Mouse (Mus musculus) spleen, adult 2 months (tissue): ENCODE data around the gene Olfml2b. TPM values are rescaled to one million over a fixed set of nuclear protein-coding genes. Genes with fewer than 3 reads are reported as not detected.

Experiments used
- DNase-seq, 2 experiments: peaks; one replicate each; pipeline versions ENCODE4 v3.0.0 to v3.0.0-alpha.2; 2012 to 2021; ENCODE audit warnings: low spot score in 2 of 2, low read depth in 1 of 2
- H3K27ac ChIP-seq: fragments of 200-500 bp; 2 replicates; pipeline ENCODE4 v1.5.1; 2012; ENCODE audit warnings: low read length, inconsistent platforms; ENCODE audit not compliant: insufficient read depth
- H3K27me3 ChIP-seq: fragments of 200-500 bp; 2 replicates; pipeline ENCODE4 v1.6.1; 2012; ENCODE audit warnings: mild to moderate bottlenecking, moderate library complexity, low read length, inconsistent platforms; ENCODE audit not compliant: control insufficient read depth, insufficient read depth
- H3K36me3 ChIP-seq: fragments of 200-500 bp; 2 replicates; pipeline ENCODE4 v1.6.1; 2012; ENCODE audit warnings: mild to moderate bottlenecking, low read length, inconsistent platforms; ENCODE audit not compliant: control insufficient read depth, insufficient read depth
- H3K4me1 ChIP-seq: fragments of 200-500 bp; 2 replicates; pipeline ENCODE4 v1.6.1; 2011; ENCODE audit warnings: inconsistent platforms; ENCODE audit not compliant: control insufficient read depth, insufficient read depth, insufficient read length
- H3K4me3 ChIP-seq: fragments of 200-500 bp; 2 replicates; pipeline ENCODE4 v1.5.1; 2011; ENCODE audit warnings: mild to moderate bottlenecking, inconsistent platforms; ENCODE audit not compliant: insufficient read depth, insufficient read length; ENCODE audit errors: extremely low read depth
- CTCF ChIP-seq: fragments of 200-500 bp; IDR thresholded peaks from 2 replicates; pipeline ENCODE4 v1.5.1; 2011; ENCODE audit warnings: mild to moderate bottlenecking, inconsistent platforms; ENCODE audit not compliant: insufficient read depth, insufficient read length, insufficient replicate concordance; ENCODE audit errors: extremely low read depth
- POLR2A ChIP-seq: fragments of 200-500 bp; IDR thresholded peaks from 2 replicates; pipeline ENCODE4 v1.6.1; 2011; ENCODE audit warnings: low read depth, low read length, inconsistent platforms
- WGBS: fragments of 180-500 bp; shearing (Covaris S2); methylation state at CpG from one replicate; pipeline ENCODE4 v1.1.7; 2018; 5-methylcytosine and 5-hydroxymethylcytosine counted together
- polyA plus RNA-seq: library from polyadenylated mRNA; depleted of rRNA; stranded (reverse); fragments of >200 nt; gene quantifications from 2 replicates; pipeline ENCODE4 v1.2.3, GENCODE M21; 2012; rRNA removed

Olfml2b gene
- polyA plus RNA-seq, 1 experiment, result 4.0 TPM

DNA sequence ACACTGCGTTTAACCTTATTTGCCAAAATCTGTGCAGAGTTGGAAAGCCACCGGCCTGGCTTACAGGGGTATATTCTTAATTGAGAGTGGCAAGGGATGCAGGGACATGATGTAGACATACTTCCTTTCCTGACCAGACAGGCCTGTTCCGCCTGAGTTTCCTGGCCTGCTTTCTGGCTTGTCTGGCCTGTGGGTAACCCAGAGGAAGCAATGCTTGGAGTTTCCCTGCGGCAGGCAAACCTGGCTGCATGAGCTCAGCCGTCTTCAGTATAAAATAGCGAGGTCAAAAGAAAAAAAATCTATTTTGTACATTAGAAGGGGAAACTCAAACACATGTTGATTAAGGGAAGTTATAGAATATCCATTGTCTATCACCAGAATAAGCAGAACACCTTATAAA lies 84.2 kb downstream of the Olfml2b start:
- H3K4me3 ChIP-seq, result no peak overlapping the region
- WGBS, result 81% methylated on average over 6 of the region's 6 CpGs
- peaks cover 4% of the 10 kb centered on the region for H3K4me1 ChIP-seq
- H3K27ac ChIP-seq, result no peak overlapping the region
- 0 out of 2 replicates have a peak, but pooled peaks cover under 1% of the 10 kb centered on the region for H3K36me3 ChIP-seq
- no peaks in the 10 kb centered on the region for H3K27me3 ChIP-seq
- TF ChIP-seq POLR2A (no peak), CTCF (no peak)
- DNase-seq, result no peak

- TF ChIP-seq POLR2A, result no peak
- TF ChIP-seq CTCF, result no peak
- no peak overlapping the region; the same call in 1 of the 2 replicates for H3K27ac ChIP-seq
- WGBS, result 60% methylated on average over 8 of the region's 8 CpGs
- H3K27me3 ChIP-seq, result no peaks in the 10 kb centered on the region
- peaks cover 4% of the 10 kb centered on the region for H3K4me1 ChIP-seq
- no peak overlapping the region for H3K4me3 ChIP-seq
- H3K36me3 ChIP-seq, result 0 out of 2 replicates have a peak, but pooled peaks cover 1% of the 10 kb centered on the region
- peak in 1 of 2 experiments; percentile 17 for DNase-seq
Measured at GRCm38 (mm10) chr1:170729267-170729962, 85.1 kb downstream of the Olfml2b start.

DNA sequence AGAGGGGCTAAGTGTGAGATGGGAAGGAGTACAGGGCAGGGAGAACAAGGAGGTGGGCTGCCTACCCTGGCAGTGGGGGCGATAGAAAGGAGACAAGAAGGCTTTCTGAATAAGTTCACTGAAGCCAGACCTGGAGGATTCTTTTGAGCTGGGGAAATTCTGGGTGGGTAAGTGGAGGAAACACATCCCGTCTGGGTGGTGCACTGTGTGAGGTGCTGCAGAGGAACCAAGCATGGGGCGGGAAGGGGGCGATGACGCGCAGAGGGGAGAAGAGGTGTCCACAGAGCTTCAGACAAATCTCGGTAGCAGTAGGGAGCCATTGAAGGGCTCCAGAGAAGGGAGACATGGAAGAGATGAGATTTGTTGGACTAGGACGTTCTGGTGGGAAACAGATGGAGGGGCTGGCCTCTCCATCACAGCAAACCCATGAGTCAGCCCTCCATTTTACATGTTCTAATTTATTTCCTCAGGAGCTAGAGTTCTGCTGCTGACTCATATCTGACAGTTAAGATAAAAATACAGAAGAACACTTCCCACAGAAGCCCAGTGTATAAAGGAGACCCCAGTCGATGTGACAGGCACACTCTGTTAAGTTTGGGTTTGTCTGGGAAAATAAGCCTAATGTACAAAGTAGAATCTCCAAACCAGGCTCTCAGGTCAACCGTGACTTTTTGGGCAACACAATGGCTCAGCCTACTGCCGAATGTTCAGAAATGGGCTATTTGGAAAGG lies 87.7 kb downstream of the Olfml2b start:
- Histone ChIP-seq H3K36me3 (0 out of 2 replicates have a peak, but pooled peaks cover 3% of the 10 kb centered on the region), H3K4me1 (peaks cover 4% of the 10 kb centered on the region), H3K27me3 (no peaks in the 10 kb centered on the region), H3K4me3 (no peak overlapping the region), H3K27ac (no peak overlapping the region)
- 83% methylated on average over 11 of the region's 11 CpGs for WGBS
- no peak for TF ChIP-seq CTCF
- TF ChIP-seq POLR2A, result no peak
- DNase-seq, result no peak

Other genes starting within 250 kb of the Olfml2b start
- gene Nos1ap, start 54.7 kb upstream of the Olfml2b start, polyA plus RNA-seq, result 8.1 and 11.9 TPM in 2 replicates
- gene Atf6, start 223.2 kb downstream of the Olfml2b start, polyA plus RNA-seq, result 9.6 and 10.2 TPM in 2 replicates
- gene Gm26620, start 240.5 kb downstream of the Olfml2b start, polyA plus RNA-seq, result 0.44 and 1.2 TPM in 2 replicates
- 11.0 and 15.0 TPM in 2 replicates for gene Dusp12, start 241.0 kb downstream of the Olfml2b start, polyA plus RNA-seq